Mouse (Mus musculus): ENCODE data around the gene Mpg.

DNA sequence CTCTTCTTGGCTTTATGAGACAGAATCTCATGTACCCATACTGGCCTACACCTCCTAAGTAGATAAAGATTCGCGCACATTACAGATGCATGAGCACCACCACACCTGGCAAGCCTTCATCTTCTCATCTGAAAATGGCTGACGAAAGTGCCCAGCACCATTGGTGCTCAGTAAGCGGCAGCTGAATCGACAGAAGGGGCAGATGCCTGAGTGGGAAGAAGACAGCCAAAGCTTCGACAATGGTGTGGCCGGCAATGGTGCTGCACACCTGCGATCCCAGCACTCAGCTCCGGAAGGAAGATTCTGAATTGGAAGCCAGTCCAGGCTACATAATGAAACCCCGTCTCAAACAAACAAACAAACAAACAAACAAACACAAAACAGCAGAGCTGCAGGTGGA, 7.0 kb upstream of the Mpg start:
- TF ChIP-seq CTCF (IDR thresholded peaks at IDR 0.05; ENCODE audit: low read depth, low read length), result no peak
- no peak for TF ChIP-seq POLR2A (IDR thresholded peaks at IDR 0.05; ENCODE audit: borderline replicate concordance, low read depth, low read length)

Data from bone marrow macrophage, adult 2 months (primary cell).